Mouse (Mus musculus): ENCODE results near the gene Dpf3.

DNA sequence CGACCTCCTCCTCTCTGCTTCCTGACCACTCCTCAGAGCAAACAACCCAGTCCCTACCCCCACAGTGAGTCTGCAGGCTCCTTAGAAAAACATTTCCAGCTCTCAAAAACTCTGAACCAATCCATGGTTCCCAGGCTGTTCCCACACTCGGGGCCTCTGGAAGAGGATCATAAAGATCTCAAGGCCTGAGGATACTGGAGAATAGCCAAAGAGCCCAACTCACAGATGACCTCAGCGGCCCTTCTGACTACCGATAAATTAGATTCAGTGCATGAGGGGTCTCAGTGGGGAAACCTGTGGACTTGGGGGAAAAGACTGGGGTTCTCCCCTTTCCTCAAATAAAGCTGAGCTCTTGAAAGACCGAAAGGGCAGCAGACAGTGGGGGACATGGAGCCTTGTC is 277.2 kb downstream of the Dpf3 start:
- TF ChIP-seq GATA1 (IDR thresholded peaks at IDR 0.05; ENCODE audit: borderline replicate concordance, low read length) (no peak), FLI1 (IDR thresholded peaks at IDR 0.05; ENCODE audit: low read length) (no peak)
